Mouse (Mus musculus) skeletal muscle tissue, adult 2 months (tissue): ENCODE results near the gene Exoc4.

Experiments
- DNase-seq: peaks from one replicate; pipeline ENCODE4 v3.0.0-alpha.2; 2012; ENCODE audit warnings: low read depth, low spot score

Gene Exoc4

GRCm38 (mm10) chr6:33930087-33930945 is 681.4 kb downstream of the Exoc4 start:
- DNase-seq: no peak

GRCm38 (mm10) chr6:33937906-33938305 is 689.0 kb downstream of the Exoc4 start:
- DNase-seq: no peak

- DNase-seq: no peak
Observed at GRCm38 (mm10) chr6:33939169-33939568, 690.3 kb downstream of the Exoc4 start.

- DNase-seq: no peak
Observed at GRCm38 (mm10) chr6:33946911-33947489, 698.1 kb downstream of the Exoc4 start.

- no peak for DNase-seq
Observed at GRCm38 (mm10) chr6:33950113-33950512, 701.2 kb downstream of the Exoc4 start.

GRCm38 (mm10) chr6:33955469-33955868 is 706.6 kb downstream of the Exoc4 start:
- DNase-seq: no peak

GRCm38 (mm10) chr6:33958281-33958680 is 709.4 kb downstream of the Exoc4 start:
- DNase-seq: no peak

GRCm38 (mm10) chr6:33960766-33961165 is 711.9 kb downstream of the Exoc4 start:
- no peak for DNase-seq

- DNase-seq: no peak
Observed at GRCm38 (mm10) chr6:33963092-33963491, 714.2 kb downstream of the Exoc4 start.

GRCm38 (mm10) chr6:33965571-33965970 is 716.7 kb downstream of the Exoc4 start:
- DNase-seq: no peak

GRCm38 (mm10) chr6:33968746-33969145 is 719.9 kb downstream of the Exoc4 start:
- DNase-seq: no peak

GRCm38 (mm10) chr6:33972801-33973200 is 723.9 kb downstream of the Exoc4 start:
- DNase-seq: no peak

GRCm38 (mm10) chr6:33976576-33976975 is 727.7 kb downstream of the Exoc4 start:
- DNase-seq: no peak

GRCm38 (mm10) chr6:33977448-33977847 is 728.6 kb downstream of the Exoc4 start:
- DNase-seq: no peak

GRCm38 (mm10) chr6:33977880-33978279 is 729.0 kb downstream of the Exoc4 start:
- no peak for DNase-seq

- no peak for DNase-seq
Observed at GRCm38 (mm10) chr6:33982709-33983108, 733.8 kb downstream of the Exoc4 start.

GRCm38 (mm10) chr6:33987132-33987531 is 738.2 kb downstream of the Exoc4 start:
- no peak for DNase-seq

- no peak for DNase-seq
Observed at GRCm38 (mm10) chr6:33992213-33993034, 743.5 kb downstream of the Exoc4 start.

GRCm38 (mm10) chr6:33993842-33994241 is 745.0 kb downstream of the Exoc4 start:
- no peak for DNase-seq

GRCm38 (mm10) chr6:33998590-33998989 is 749.7 kb downstream of the Exoc4 start:
- DNase-seq: no peak

GRCm38 (mm10) chr6:33999530-33999929 is 750.6 kb downstream of the Exoc4 start:
- DNase-seq: no peak

- no peak for DNase-seq
Observed at GRCm38 (mm10) chr6:34000644-34001043, 751.8 kb downstream of the Exoc4 start.
